Mouse (Mus musculus): Measurements from ENCODE around the gene Cdca7. TPM values are rescaled to one million over a fixed set of nuclear protein-coding genes. Genes with fewer than 3 reads are reported as not detected.

Gene Cdca7
- polyA plus RNA-seq (2016; fragmentation: Nextera tagmentation; extraction: Ambion mirVana): 179 and 184 TPM in 2 replicates

DNA sequence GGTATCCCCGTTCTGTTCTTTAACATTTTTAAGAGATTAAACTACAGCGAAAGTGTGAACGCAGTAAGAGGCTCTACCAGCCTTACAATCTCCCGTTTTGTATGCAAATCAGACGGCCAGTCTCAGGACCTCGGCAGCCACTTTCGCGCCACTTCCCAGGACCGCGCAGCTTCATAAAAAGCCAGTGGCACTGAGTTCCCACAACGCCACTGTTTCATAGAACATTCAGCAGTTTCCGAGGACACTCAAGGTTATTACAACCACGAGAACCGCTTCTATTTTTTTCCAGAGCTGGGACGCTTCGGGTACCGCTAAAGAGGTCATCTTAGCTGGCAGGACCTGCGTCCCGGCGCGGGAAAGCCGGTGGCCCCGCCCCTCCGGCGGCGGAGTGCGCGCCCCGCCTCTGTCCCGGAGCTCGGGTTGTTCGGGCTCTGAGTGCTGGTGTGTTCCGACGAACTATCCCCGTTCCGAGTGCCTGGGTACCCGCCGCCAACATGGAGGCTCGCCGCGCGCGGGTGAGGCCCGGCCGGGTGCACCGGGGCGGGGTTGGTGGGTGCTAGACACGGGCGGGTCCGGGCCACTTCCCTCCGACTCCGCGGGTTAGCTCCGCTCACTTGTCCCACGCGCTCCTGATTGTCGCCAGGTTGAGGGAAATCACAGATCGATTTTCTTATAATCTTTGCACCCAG, at the start of gene Cdca7:
TSS of gene Cdca7 (plus strand) at position 363 of the 689 bp plus-strand sequence.
- peaks cover 19% of the 10 kb centered on the region for H3K36me3 ChIP-seq
- no peaks in the 10 kb centered on the region for H3K27me3 ChIP-seq
- under 1% methylated on average over 58 of the region's 58 CpGs for WGBS
- peaks cover 20% of the 10 kb centered on the region for H3K4me1 ChIP-seq
- H3K9ac ChIP-seq: peak within 1 kb of the TSS; percentile 82
- H3K27ac ChIP-seq: peak within 1 kb of the TSS; percentile 90
- H3K9me3 ChIP-seq: no peaks in the 10 kb centered on the region
- peak within 1 kb of the TSS; percentile 80 for H3K4me3 ChIP-seq
- peak; percentile 73; the same call in 1 of the 2 replicates for ATAC-seq (ENCODE audit: insufficient number of reproducible peaks, insufficient read depth, low FRiP score, low TSS enrichment)
- peak within 1 kb of the TSS; percentile 72 for H3K4me2 ChIP-seq (replicated peaks)

DNA sequence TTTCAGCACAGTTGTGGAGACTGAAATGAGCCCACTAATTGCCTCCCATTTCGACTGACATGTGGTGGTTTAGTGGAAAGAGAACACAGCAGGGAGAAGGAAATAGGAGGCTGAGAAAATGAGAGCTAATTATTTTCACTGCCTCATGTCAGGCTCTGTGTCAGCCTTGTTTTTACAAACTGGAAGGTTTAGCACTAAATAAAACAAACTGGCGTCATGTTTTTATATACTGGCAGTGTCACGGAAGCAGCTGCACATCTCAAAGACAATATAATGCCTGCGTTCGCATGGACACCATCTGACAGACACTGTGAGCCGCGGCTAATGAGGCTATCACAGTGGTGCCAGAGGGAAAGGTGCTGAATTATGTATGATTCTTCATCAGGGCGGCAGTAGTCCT, 49.2 kb upstream of the Cdca7 start:
- no peaks in the 10 kb centered on the region for H3K27me3 ChIP-seq
- H3K4me2 ChIP-seq (replicated peaks): no peak overlapping the region
- WGBS: 26% methylated on average over 8 of the region's 8 CpGs

DNA sequence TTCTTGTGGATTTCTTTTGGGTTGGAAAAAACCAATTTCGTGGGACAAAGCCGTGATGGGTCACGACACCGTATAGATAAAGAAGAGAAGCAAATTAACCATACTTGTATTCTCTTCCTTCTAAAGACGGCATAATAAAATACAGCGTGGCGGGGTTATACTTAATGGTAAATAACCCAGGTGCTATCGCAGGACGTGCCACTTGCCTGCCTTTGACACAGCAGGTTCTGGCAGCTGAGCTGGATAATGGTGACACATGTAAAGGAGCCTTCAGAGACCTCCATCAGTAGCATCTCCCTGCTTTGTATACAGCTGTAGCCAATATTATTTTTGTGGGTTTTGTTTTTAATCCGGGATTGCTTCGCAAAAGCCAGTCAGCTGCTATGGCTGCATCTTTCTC, 48.7 kb upstream of the Cdca7 start:
- Histone ChIP-seq H3K27ac (no peak overlapping the region), H3K4me1 (no peaks in the 10 kb centered on the region), H3K36me3 (no peaks in the 10 kb centered on the region), H3K4me2 (replicated peaks) (no peak overlapping the region), H3K27me3 (no peaks in the 10 kb centered on the region), H3K4me3 (no peak overlapping the region), H3K9me3 (no peaks in the 10 kb centered on the region), H3K9ac (no peak overlapping the region)
- ATAC-seq (ENCODE audit: insufficient number of reproducible peaks, insufficient read depth, low FRiP score, low TSS enrichment): no peak
- 67% methylated on average over 11 of the region's 11 CpGs for WGBS

More for the DNA sequence above, 49.2 kb upstream of the Cdca7 start:
- ATAC-seq (ENCODE audit: insufficient number of reproducible peaks, insufficient read depth, low FRiP score, low TSS enrichment): peak; percentile 56; the same call in 1 of the 2 replicates
- Histone ChIP-seq H3K36me3 (no peaks in the 10 kb centered on the region), H3K4me3 (no peak overlapping the region), H3K4me1 (no peaks in the 10 kb centered on the region), H3K9me3 (no peaks in the 10 kb centered on the region), H3K9ac (no peak overlapping the region), H3K27ac (no peak overlapping the region)

- Histone ChIP-seq H3K4me2 (replicated peaks) (no peak overlapping the region), H3K9me3 (no peaks in the 10 kb centered on the region), H3K36me3 (no peaks in the 10 kb centered on the region), H3K4me3 (no peak overlapping the region), H3K27me3 (no peaks in the 10 kb centered on the region), H3K4me1 (no peaks in the 10 kb centered on the region), H3K9ac (no peak overlapping the region), H3K27ac (no peak overlapping the region)
- no peak for ATAC-seq (ENCODE audit: insufficient number of reproducible peaks, insufficient read depth, low FRiP score, low TSS enrichment)
- 76% methylated on average over 8 of the region's 8 CpGs for WGBS
Observed at GRCm38 (mm10) chr2:72438941-72439533, 36.9 kb upstream of the Cdca7 start.

- WGBS: 93% methylated on average over 9 of the region's 9 CpGs
- Histone ChIP-seq H3K4me3 (no peak overlapping the region), H3K36me3 (no peaks in the 10 kb centered on the region), H3K9me3 (no peaks in the 10 kb centered on the region), H3K4me2 (replicated peaks) (no peak overlapping the region), H3K9ac (no peak overlapping the region), H3K4me1 (no peaks in the 10 kb centered on the region), H3K27me3 (no peaks in the 10 kb centered on the region), H3K27ac (no peak overlapping the region)
- no peak for ATAC-seq (ENCODE audit: insufficient number of reproducible peaks, insufficient read depth, low FRiP score, low TSS enrichment)
Observed at GRCm38 (mm10) chr2:72441010-72441409, 34.9 kb upstream of the Cdca7 start.

GRCm38 (mm10) chr2:72442825-72443224, 33.1 kb upstream of the Cdca7 start:
- ATAC-seq (ENCODE audit: insufficient number of reproducible peaks, insufficient read depth, low FRiP score, low TSS enrichment): no peak
- 85% methylated on average over 6 of the region's 6 CpGs for WGBS
- Histone ChIP-seq H3K4me3 (no peak overlapping the region), H3K27me3 (no peaks in the 10 kb centered on the region), H3K9ac (no peak overlapping the region), H3K36me3 (no peaks in the 10 kb centered on the region), H3K27ac (no peak overlapping the region), H3K4me2 (replicated peaks) (no peak overlapping the region), H3K9me3 (no peaks in the 10 kb centered on the region), H3K4me1 (no peaks in the 10 kb centered on the region)

DNA sequence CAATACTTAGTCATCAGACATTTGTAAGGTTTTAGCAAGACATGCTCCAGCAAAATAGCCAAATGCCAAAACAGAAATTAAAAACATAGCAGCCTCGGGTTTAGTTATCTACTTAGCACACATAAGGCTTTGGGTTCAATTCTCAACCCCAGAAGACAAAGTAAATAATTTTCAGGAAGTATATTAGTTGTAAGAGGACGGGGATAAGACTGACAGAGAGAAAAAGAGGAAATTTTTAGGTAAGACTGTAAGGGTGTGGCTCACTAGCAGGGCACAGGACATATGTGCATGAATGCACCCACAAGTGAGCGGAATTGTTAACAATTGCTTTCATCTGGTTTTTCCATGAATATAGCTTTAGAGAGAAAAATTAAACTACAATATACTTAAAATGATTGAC, 32.0 kb upstream of the Cdca7 start:
- Histone ChIP-seq H3K27me3 (no peaks in the 10 kb centered on the region), H3K36me3 (no peaks in the 10 kb centered on the region), H3K9me3 (no peaks in the 10 kb centered on the region), H3K4me2 (replicated peaks) (no peak overlapping the region), H3K4me3 (no peak overlapping the region), H3K9ac (no peak overlapping the region), H3K4me1 (no peaks in the 10 kb centered on the region), H3K27ac (no peak overlapping the region)
- no peak for ATAC-seq (ENCODE audit: insufficient number of reproducible peaks, insufficient read depth, low FRiP score, low TSS enrichment)
- 76% methylated on average over 3 of the region's 3 CpGs for WGBS

DNA sequence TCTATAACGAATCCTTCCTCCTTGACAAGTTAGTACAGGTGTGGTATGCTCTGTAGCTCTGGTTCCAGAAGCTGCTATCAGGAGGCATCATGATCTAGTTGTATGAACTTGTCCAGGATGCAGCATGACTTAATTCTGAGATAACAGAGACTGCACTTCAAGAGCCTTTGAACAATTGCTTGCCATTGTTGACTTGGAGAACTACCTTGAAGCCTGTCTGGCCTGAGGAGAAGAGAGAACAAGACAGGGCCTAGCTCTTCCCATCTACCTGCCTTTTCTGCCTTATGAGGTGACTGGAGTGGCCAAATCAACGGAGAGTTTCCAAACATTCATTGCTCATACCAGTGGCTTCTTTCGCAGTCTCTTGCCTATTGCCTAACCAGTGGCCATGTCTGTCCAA, 29.9 kb upstream of the Cdca7 start:
- H3K4me3 ChIP-seq: no peak overlapping the region
- no peak for ATAC-seq (ENCODE audit: insufficient number of reproducible peaks, insufficient read depth, low FRiP score, low TSS enrichment)
- no peak overlapping the region for H3K27ac ChIP-seq
- 88% methylated on average over 3 of the region's 3 CpGs for WGBS
- no peaks in the 10 kb centered on the region for H3K9me3 ChIP-seq
- H3K9ac ChIP-seq: no peak overlapping the region
- no peaks in the 10 kb centered on the region for H3K36me3 ChIP-seq
- H3K4me1 ChIP-seq: no peaks in the 10 kb centered on the region
- no peaks in the 10 kb centered on the region for H3K27me3 ChIP-seq
- no peak overlapping the region for H3K4me2 ChIP-seq (replicated peaks)

DNA sequence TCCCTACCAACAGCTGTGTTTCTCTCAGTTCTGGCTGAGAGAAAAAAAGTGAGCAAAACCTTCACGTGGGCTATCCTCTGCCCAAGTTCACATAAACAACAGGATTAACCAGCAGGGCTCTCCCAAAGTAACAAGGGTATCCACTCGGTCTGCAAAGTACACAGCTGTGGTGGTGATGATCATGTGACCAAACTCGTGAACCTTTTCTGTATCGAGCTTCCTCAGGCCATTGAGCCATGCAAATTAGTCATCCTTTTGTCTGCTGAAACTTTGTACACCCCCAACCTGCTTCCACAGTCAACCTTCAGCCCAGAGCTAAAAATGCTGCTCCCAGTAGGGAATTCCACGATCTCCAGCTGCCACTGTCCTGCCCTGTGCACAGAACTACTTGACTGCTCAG, 29.3 kb upstream of the Cdca7 start:
- Histone ChIP-seq H3K9me3 (no peaks in the 10 kb centered on the region), H3K36me3 (no peaks in the 10 kb centered on the region), H3K27ac (no peak overlapping the region), H3K4me2 (replicated peaks) (no peak overlapping the region), H3K4me1 (no peaks in the 10 kb centered on the region), H3K4me3 (no peak overlapping the region), H3K9ac (no peak overlapping the region), H3K27me3 (no peaks in the 10 kb centered on the region)
- no peak for ATAC-seq (ENCODE audit: insufficient number of reproducible peaks, insufficient read depth, low FRiP score, low TSS enrichment)
- 46% methylated on average over 5 of the region's 5 CpGs for WGBS

- WGBS: 39% methylated on average over 3 of the region's 3 CpGs
- H3K36me3 ChIP-seq: no peaks in the 10 kb centered on the region
- no peak overlapping the region for H3K27ac ChIP-seq
- H3K4me2 ChIP-seq (replicated peaks): no peak overlapping the region
- ATAC-seq (ENCODE audit: insufficient number of reproducible peaks, insufficient read depth, low FRiP score, low TSS enrichment): no peak
- peaks cover 15% of the 10 kb centered on the region for H3K4me1 ChIP-seq
- no peak overlapping the region for H3K4me3 ChIP-seq
- no peaks in the 10 kb centered on the region for H3K9me3 ChIP-seq
- H3K9ac ChIP-seq: no peak overlapping the region
- no peaks in the 10 kb centered on the region for H3K27me3 ChIP-seq
Observed at GRCm38 (mm10) chr2:72453563-72453962, 22.4 kb upstream of the Cdca7 start.

DNA sequence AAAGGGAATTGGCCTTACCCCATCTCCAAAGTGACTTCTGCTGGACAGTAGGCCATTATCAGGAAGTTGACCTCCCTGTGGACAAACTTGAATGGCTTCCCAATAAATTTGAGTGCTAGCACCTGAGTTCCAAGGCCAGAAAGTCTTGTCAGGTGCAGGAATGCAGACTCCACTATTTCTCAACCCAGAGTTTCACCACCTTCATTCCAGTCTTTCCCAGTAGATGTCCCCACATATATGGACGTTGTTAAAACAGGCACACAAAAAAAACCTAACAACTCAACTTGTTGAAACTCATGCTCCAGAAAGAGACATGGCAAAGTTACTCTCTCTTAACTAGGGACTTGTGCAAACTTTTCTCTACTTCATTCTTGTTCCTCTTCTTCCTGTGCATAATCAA, 19.8 kb upstream of the Cdca7 start:
- Histone ChIP-seq H3K9ac (no peak overlapping the region), H3K4me2 (replicated peaks) (no peak overlapping the region), H3K9me3 (no peaks in the 10 kb centered on the region), H3K4me3 (no peak overlapping the region), H3K27me3 (no peaks in the 10 kb centered on the region), H3K36me3 (no peaks in the 10 kb centered on the region), H3K27ac (no peak overlapping the region), H3K4me1 (peaks cover 15% of the 10 kb centered on the region)
- 69% methylated on average over 1 of the region's 1 CpGs for WGBS
- ATAC-seq (ENCODE audit: insufficient number of reproducible peaks, insufficient read depth, low FRiP score, low TSS enrichment): no peak

- WGBS: 40% methylated on average over 7 of the region's 7 CpGs
Observed at GRCm38 (mm10) chr2:72464376-72465014, 11.5 kb upstream of the Cdca7 start.

More at GRCm38 (mm10) chr2:72464376-72465014, 11.5 kb upstream of the Cdca7 start:
- no peaks in the 10 kb centered on the region for H3K4me1 ChIP-seq
- no peak overlapping the region for H3K4me3 ChIP-seq
- H3K27me3 ChIP-seq: no peaks in the 10 kb centered on the region
- no peaks in the 10 kb centered on the region for H3K36me3 ChIP-seq
- H3K9ac ChIP-seq: no peak overlapping the region
- no peaks in the 10 kb centered on the region for H3K9me3 ChIP-seq
- H3K4me2 ChIP-seq (replicated peaks): no peak overlapping the region
- H3K27ac ChIP-seq: no peak overlapping the region
- ATAC-seq (ENCODE audit: insufficient number of reproducible peaks, insufficient read depth, low FRiP score, low TSS enrichment): no peak
